Mouse (Mus musculus): ENCODE measurements around the gene Tacc3. TPM values are rescaled to one million over a fixed set of nuclear protein-coding genes. Genes with fewer than 3 reads are reported as not detected.

The Tacc3 gene
- polyA plus RNA-seq, 1 experiment from 2014 or later = 12.5 TPM

DNA sequence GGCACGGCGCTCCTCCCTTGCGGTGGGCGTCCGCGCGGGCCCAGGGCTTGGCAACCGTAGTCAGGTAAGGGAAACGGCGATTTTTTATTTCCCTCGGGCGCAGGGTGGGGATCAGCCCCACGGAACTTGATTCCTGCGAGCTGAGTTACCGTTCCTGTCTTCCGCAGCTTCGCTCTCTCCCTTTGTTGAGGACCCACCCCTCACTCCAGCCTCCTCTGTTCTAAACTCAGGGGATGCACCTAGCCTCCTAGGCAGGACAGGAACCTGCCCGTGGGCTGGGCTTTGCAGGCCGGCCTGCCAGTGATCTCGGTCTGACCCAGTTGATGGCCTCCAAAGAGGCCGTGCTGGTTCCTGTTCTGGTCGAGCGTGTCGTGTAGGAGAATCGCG lies 729 bp downstream of the Tacc3 start:
- H3K27me3 ChIP-seq (replicated peaks; ENCODE audit: insufficient read depth, low read length) = no peaks in the 10 kb centered on the region
- peak overlapping the region; percentile 37; the same call in 1 of the 2 replicates for H3K9ac ChIP-seq (replicated peaks; ENCODE audit: low read depth)
- H3K4me2 ChIP-seq (replicated peaks; ENCODE audit: low read depth, low read length) = peak overlapping the region; percentile 83
- no peak for TF ChIP-seq EP300 (IDR thresholded peaks at IDR 0.05)
- TF ChIP-seq CTCF (IDR thresholded peaks at IDR 0.05) = no peak
- H3K9me3 ChIP-seq (ENCODE audit: low read length) = no peaks in the 10 kb centered on the region
- peaks cover 7% of the 10 kb centered on the region for H3K4me1 ChIP-seq (ENCODE audit: insufficient read depth, low read depth, low read length)
- ATAC-seq (no peak), DNase-seq (ENCODE audit: low spot score) (no peak)
- WGBS = 1% methylated on average over 26 of the region's 26 CpGs
- peak overlapping the region; percentile 67 for H3K4me3 ChIP-seq (ENCODE audit: low read depth, low read length)
- peaks cover 7% of the 10 kb centered on the region; the same call in 1 of the 2 replicates for H3K36me3 ChIP-seq (ENCODE audit: insufficient read depth, low read length)
- 0 out of 2 replicates have a peak overlapping the region, but pooled peaks have one; percentile 93 for H3K27ac ChIP-seq (ENCODE audit: low read length)

DNA sequence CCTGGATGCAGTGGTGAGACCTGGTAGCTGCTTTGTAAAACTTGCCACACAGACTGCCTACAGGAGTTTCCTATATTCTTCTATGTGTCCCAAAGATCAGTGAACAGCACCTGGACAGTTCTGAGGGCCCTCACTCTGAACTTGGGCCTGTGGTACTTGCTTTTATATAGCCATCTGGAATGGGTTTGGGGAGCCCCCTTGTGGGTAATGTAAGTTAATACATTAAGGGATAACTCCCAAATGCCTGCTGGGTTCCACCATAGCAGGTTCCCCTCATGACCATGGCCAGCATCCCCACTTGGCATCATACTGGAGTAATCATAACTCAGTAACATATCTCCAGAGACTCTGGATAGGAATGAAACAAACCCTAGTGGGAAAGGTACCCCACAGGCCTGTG lies 10.3 kb downstream of the Tacc3 start:
- peaks cover 20% of the 10 kb centered on the region; the same call in 1 of the 2 replicates for H3K36me3 ChIP-seq (ENCODE audit: insufficient read depth, low read length)
- H3K4me1 ChIP-seq (ENCODE audit: insufficient read depth, low read depth, low read length) = no peaks in the 10 kb centered on the region
- TF ChIP-seq EP300 (IDR thresholded peaks at IDR 0.05) = no peak
- peak; percentile 65 for TF ChIP-seq CTCF (IDR thresholded peaks at IDR 0.05)
- no peak overlapping the region for H3K9ac ChIP-seq (replicated peaks; ENCODE audit: low read depth)
- H3K9me3 ChIP-seq (ENCODE audit: low read length) = no peaks in the 10 kb centered on the region
- ATAC-seq (0 out of 2 replicates have a peak, but pooled peaks have one; percentile 32), DNase-seq (ENCODE audit: low spot score) (peak; percentile 59)
- H3K27ac ChIP-seq (ENCODE audit: low read length) = no peak overlapping the region
- no peaks in the 10 kb centered on the region for H3K27me3 ChIP-seq (replicated peaks; ENCODE audit: insufficient read depth, low read length)
- H3K4me3 ChIP-seq (ENCODE audit: low read depth, low read length) = no peak overlapping the region
- no peak overlapping the region for H3K4me2 ChIP-seq (replicated peaks; ENCODE audit: low read depth, low read length)

DNA sequence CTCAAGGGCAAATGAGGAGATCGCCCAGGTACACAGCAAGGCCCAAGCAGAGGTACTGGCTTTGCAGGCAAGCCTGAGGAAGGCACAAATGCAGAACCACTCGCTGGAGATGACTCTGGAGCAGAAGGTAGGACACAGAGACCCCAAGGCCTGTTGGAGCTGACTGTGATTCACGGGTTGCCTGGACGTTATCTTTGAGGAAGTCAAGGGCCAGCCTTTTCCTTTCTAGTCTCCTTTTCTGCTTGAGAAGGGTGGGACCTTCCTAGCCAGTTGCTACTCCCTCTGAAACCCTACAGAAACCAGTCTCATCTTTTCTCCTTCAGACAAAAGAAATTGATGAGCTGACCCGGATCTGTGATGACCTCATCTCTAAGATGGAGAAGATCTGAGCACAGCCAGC lies 13.7 kb downstream of the Tacc3 start:
- Histone ChIP-seq H3K27me3 (replicated peaks; ENCODE audit: insufficient read depth, low read length) (no peaks in the 10 kb centered on the region), H3K27ac (ENCODE audit: low read length) (no peak overlapping the region), H3K4me2 (replicated peaks; ENCODE audit: low read depth, low read length) (no peak overlapping the region), H3K4me3 (ENCODE audit: low read depth, low read length) (no peak overlapping the region), H3K9ac (replicated peaks; ENCODE audit: low read depth) (no peak overlapping the region), H3K36me3 (ENCODE audit: insufficient read depth, low read length) (peaks cover 16% of the 10 kb centered on the region; the same call in 1 of the 2 replicates), H3K4me1 (ENCODE audit: insufficient read depth, low read depth, low read length) (no peaks in the 10 kb centered on the region), H3K9me3 (ENCODE audit: low read length) (no peaks in the 10 kb centered on the region)
- TF ChIP-seq CTCF (IDR thresholded peaks at IDR 0.05) = no peak
- TF ChIP-seq EP300 (IDR thresholded peaks at IDR 0.05) = no peak
- 61% methylated on average over 5 of the region's 5 CpGs for WGBS
- DNase-seq (ENCODE audit: low spot score) (no peak), ATAC-seq (no peak)

DNA sequence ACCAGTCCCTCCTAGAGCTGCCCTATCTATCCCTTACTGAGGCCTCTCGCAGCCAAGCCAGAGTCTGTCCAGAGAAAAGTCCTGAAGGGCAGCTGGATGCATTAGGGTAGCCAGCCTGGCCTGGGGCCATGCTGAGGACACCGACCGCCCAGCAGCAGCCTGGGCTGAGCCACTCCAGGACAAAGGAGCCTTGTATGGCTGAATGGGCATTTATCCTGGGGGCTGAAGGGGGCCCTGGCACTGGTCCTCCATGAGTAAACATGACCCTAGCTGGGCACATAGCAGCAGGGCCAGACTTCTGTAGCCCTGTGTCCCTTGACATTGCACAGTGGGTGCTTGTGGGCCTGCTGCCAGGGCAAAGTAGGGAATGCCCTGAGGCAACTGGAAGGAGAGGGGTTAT lies 16.5 kb downstream of the Tacc3 start:
- TF ChIP-seq EP300 (IDR thresholded peaks at IDR 0.05) = no peak
- TF ChIP-seq CTCF (IDR thresholded peaks at IDR 0.05) = no peak
- H3K27me3 ChIP-seq (replicated peaks; ENCODE audit: insufficient read depth, low read length) = no peaks in the 10 kb centered on the region
- no peaks in the 10 kb centered on the region for H3K4me1 ChIP-seq (ENCODE audit: insufficient read depth, low read depth, low read length)
- H3K27ac ChIP-seq (ENCODE audit: low read length) = no peak overlapping the region
- ATAC-seq = peak; percentile 16; the same call in 1 of the 2 replicates
- no peaks in the 10 kb centered on the region for H3K9me3 ChIP-seq (ENCODE audit: low read length)
- 44% methylated on average over 3 of the region's 3 CpGs for WGBS
- no peak for DNase-seq (ENCODE audit: low spot score)
- H3K9ac ChIP-seq (replicated peaks; ENCODE audit: low read depth) = no peak overlapping the region
- H3K4me3 ChIP-seq (ENCODE audit: low read depth, low read length) = no peak overlapping the region
- H3K36me3 ChIP-seq (ENCODE audit: insufficient read depth, low read length) = 0 out of 2 replicates have a peak, but pooled peaks cover 5% of the 10 kb centered on the region
- H3K4me2 ChIP-seq (replicated peaks; ENCODE audit: low read depth, low read length) = no peak overlapping the region

DNA sequence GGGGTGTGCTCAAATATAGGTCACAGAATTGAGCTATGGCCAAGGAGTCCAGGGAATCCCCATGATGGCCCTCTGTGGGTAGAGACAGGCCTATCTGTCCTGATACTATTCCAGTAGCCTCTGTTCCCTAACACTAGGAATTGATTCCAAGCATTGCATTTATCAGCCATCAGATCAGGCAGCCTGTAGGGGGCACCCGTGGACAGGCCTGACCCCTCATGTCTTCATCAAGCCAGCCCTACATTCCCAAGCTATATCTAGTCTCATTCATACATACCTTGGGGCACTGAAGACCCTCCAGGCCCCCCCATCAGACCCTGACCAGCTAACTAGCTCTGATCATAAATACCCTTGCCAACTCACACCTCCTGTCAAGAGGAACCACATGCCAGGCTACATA lies 18.0 kb downstream of the Tacc3 start:
- 0% methylated on average over 1 of the region's 1 CpGs for WGBS
- DNase-seq (ENCODE audit: low spot score) (peak; percentile 74), ATAC-seq (peak; percentile 30)
- Histone ChIP-seq H3K9ac (replicated peaks; ENCODE audit: low read depth) (no peak overlapping the region), H3K4me1 (ENCODE audit: insufficient read depth, low read depth, low read length) (no peaks in the 10 kb centered on the region), H3K36me3 (ENCODE audit: insufficient read depth, low read length) (0 out of 2 replicates have a peak, but pooled peaks cover 5% of the 10 kb centered on the region), H3K4me3 (ENCODE audit: low read depth, low read length) (no peak overlapping the region), H3K9me3 (ENCODE audit: low read length) (no peaks in the 10 kb centered on the region), H3K27me3 (replicated peaks; ENCODE audit: insufficient read depth, low read length) (no peaks in the 10 kb centered on the region), H3K4me2 (replicated peaks; ENCODE audit: low read depth, low read length) (no peak overlapping the region), H3K27ac (ENCODE audit: low read length) (no peak overlapping the region)
- peak; percentile 88 for TF ChIP-seq CTCF (IDR thresholded peaks at IDR 0.05)
- no peak for TF ChIP-seq EP300 (IDR thresholded peaks at IDR 0.05)

DNA sequence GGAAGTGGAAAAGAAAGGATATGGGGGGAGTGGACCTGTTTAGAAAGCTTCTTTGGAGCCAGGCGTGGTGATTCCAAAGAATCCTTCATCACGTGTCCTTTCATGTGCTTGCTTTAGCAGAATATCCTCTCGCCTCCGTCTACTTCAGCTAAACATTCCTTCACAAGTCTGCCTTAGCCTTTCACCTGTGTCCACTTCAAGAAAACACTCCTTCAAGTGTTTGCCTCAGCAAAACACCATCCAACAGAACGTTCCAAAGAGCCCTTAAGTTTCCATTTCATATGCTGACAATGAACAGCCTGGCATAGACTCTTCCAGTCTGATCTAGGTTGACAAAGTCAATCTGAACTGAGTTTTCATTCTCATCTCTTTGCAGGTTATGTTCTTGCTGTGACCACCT lies 20.3 kb downstream of the Tacc3 start:
- no peak overlapping the region for H3K9ac ChIP-seq (replicated peaks; ENCODE audit: low read depth)
- 53% methylated on average over 5 of the region's 5 CpGs for WGBS
- H3K27me3 ChIP-seq (replicated peaks; ENCODE audit: insufficient read depth, low read length) = no peaks in the 10 kb centered on the region
- TF ChIP-seq EP300 (IDR thresholded peaks at IDR 0.05) (peak; percentile 79), CTCF (IDR thresholded peaks at IDR 0.05) (no peak)
- DNase-seq (ENCODE audit: low spot score) (peak; percentile 88), ATAC-seq (peak; percentile 84)
- H3K9me3 ChIP-seq (ENCODE audit: low read length) = no peaks in the 10 kb centered on the region
- no peak overlapping the region for H3K4me2 ChIP-seq (replicated peaks; ENCODE audit: low read depth, low read length)
- H3K36me3 ChIP-seq (ENCODE audit: insufficient read depth, low read length) = no peaks in the 10 kb centered on the region
- peak overlapping the region; percentile 62; the same call in 1 of the 2 replicates for H3K27ac ChIP-seq (ENCODE audit: low read length)
- H3K4me3 ChIP-seq (ENCODE audit: low read depth, low read length) = no peak overlapping the region
- no peaks in the 10 kb centered on the region for H3K4me1 ChIP-seq (ENCODE audit: insufficient read depth, low read depth, low read length)

DNA sequence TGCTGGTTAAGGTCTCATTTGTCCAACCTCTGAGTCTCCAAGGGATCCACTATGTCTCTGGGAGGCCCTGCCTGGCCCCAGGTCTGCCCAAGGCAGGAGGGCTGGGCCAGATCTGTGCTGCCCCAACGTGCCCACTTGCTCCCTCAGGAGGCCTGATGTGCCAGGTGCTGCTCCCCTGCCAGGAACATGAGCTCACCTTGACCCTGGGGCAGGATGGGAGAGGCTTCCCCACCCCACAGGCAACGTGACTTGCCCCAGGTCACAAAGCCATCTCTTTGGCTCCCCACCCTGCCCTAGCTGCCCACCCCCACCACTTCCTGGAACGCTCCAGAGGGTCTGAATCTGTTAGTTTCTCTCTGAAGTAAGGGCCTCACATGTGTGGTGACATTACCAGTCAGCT lies 23.1 kb downstream of the Tacc3 start:
- Histone ChIP-seq H3K9ac (replicated peaks; ENCODE audit: low read depth) (no peak overlapping the region), H3K4me2 (replicated peaks; ENCODE audit: low read depth, low read length) (no peak overlapping the region), H3K4me3 (ENCODE audit: low read depth, low read length) (no peak overlapping the region), H3K27me3 (replicated peaks; ENCODE audit: insufficient read depth, low read length) (no peaks in the 10 kb centered on the region), H3K36me3 (ENCODE audit: insufficient read depth, low read length) (no peaks in the 10 kb centered on the region), H3K9me3 (ENCODE audit: low read length) (no peaks in the 10 kb centered on the region), H3K27ac (ENCODE audit: low read length) (no peak overlapping the region), H3K4me1 (ENCODE audit: insufficient read depth, low read depth, low read length) (peaks cover 4% of the 10 kb centered on the region; the same call in 1 of the 2 replicates)
- DNase-seq (ENCODE audit: low spot score) (no peak), ATAC-seq (no peak)
- TF ChIP-seq EP300 (IDR thresholded peaks at IDR 0.05) (no peak), CTCF (IDR thresholded peaks at IDR 0.05) (no peak; the same call in 1 of the 2 replicates)
- 60% methylated on average over 3 of the region's 3 CpGs for WGBS

Measured in lung, postnatal 0 days (tissue).